Comparison of ENCODE assay signal across 24 mouse cellular contexts in genomic region chr1:126600596-126600995, GRCm38 (mm10).
A peak's percentile ranks its signal among the peaks of the same experiment; 100 is the strongest.
DNase-seq lines count a peak whose midpoint lies in the region; ATAC-seq lines count a peak whose summit lies in the region.
"Had no signal": no experiment of that assay in that cellular context is flagged by ENCODE, and none has a peak within 500 bp of the region (broad histone marks: within the 10 kb centered on the region; RNA-seq: fewer than 3 reads in every experiment).

No protein-coding gene starts in this region.

- peak; percentile 20 for DNase-seq in forebrain, embryonic 10.5 days (ENCODE audit: extremely low spot score, low spot score)
- DNase-seq in forebrain, embryonic 11.5 days (ENCODE audit: low spot score) = no peak
- peak; percentile 39 for DNase-seq in kidney, adult 9 months
- peak; percentile 65 for DNase-seq in embryo, embryonic 10.5 days (ENCODE audit: low spot score)
- DNase-seq in limb, embryonic 11.5 days (ENCODE audit: low spot score) = peak; percentile 32
- no peak for DNase-seq in layer of hippocampus, postnatal 36 days
- no peak for DNase-seq in layer of hippocampus, adult 8-10 months (ENCODE audit: low spot score in 2 of 2)
- DNase-seq: adrenal gland, postnatal 36 days; cerebellum, adult 9-11 months; forebrain, postnatal 0 days; gastrocnemius, postnatal 14 days; heart, adult 18-20 months; heart, postnatal 14 days; kidney, adult 8-10 months; lung, postnatal 10 days; right cerebral cortex, postnatal 4 days; thymus, postnatal 25 days had no signal

- H3K27me3 ChIP-seq in forebrain, embryonic 10.5 days (ENCODE audit: poor library complexity, severe bottlenecking) = peaks cover 20% of the 10 kb centered on the region; the same call in 1 of the 2 replicates
- H3K27me3 ChIP-seq in forebrain, embryonic 11.5 days (ENCODE audit: control insufficient read depth, insufficient read depth, low read length) = no peaks in the 10 kb centered on the region
- no peaks in the 10 kb centered on the region for H3K27me3 ChIP-seq in kidney, embryonic 15.5 days
- no peaks in the 10 kb centered on the region for H3K27me3 ChIP-seq in limb, embryonic 11.5 days (ENCODE audit: control insufficient read depth, insufficient read depth, low read length)
- H3K27me3 ChIP-seq: heart, embryonic 13.5 days; liver, embryonic 15.5 days; midbrain, embryonic 12.5 days had no signal

- WGBS in forebrain, embryonic 10.5 days = 53% methylated on average over 4 of the region's 4 CpGs
- 68% methylated on average over 4 of the region's 4 CpGs for WGBS in forebrain, embryonic 11.5 days
- WGBS in kidney, embryonic 15.5 days = 51% methylated on average over 4 of the region's 4 CpGs
- 28% methylated on average over 4 of the region's 4 CpGs for WGBS in limb, embryonic 11.5 days

- no peak overlapping the region for H3K27ac ChIP-seq in forebrain, embryonic 10.5 days
- H3K27ac ChIP-seq in forebrain, embryonic 11.5 days (ENCODE audit: low read depth, low read length) = no peak overlapping the region
- no peak overlapping the region for H3K27ac ChIP-seq in kidney, embryonic 15.5 days
- H3K27ac ChIP-seq in limb, embryonic 11.5 days (replicated peaks; ENCODE audit: low read depth, low read length) = no peak overlapping the region
- H3K27ac ChIP-seq: heart, embryonic 13.5 days; hindbrain, embryonic 14.5 days; limb, embryonic 12.5 days; liver, embryonic 15.5 days; midbrain, embryonic 12.5 days had no signal

- peaks cover 41% of the 10 kb centered on the region for H3K4me1 ChIP-seq in forebrain, embryonic 10.5 days
- H3K4me1 ChIP-seq in forebrain, embryonic 11.5 days (replicated peaks; ENCODE audit: control insufficient read depth, insufficient read depth, low read length) = no peaks in the 10 kb centered on the region
- H3K4me1 ChIP-seq in kidney, embryonic 15.5 days = peaks cover 21% of the 10 kb centered on the region
- H3K4me1 ChIP-seq in limb, embryonic 11.5 days (ENCODE audit: control insufficient read depth, insufficient read depth, low read length) = peaks cover 22% of the 10 kb centered on the region
- H3K4me1 ChIP-seq: liver, embryonic 15.5 days had no signal

- H3K9me3 ChIP-seq in forebrain, embryonic 10.5 days = no peaks in the 10 kb centered on the region
- H3K9me3 ChIP-seq in forebrain, embryonic 11.5 days (ENCODE audit: control insufficient read depth, low read length) = no peaks in the 10 kb centered on the region
- no peaks in the 10 kb centered on the region for H3K9me3 ChIP-seq in kidney, embryonic 15.5 days (replicated peaks)
- H3K9me3 ChIP-seq in limb, embryonic 11.5 days (ENCODE audit: control insufficient read depth, low read length) = no peaks in the 10 kb centered on the region
- H3K9me3 ChIP-seq: heart, embryonic 13.5 days; limb, embryonic 12.5 days; liver, embryonic 15.5 days; midbrain, embryonic 12.5 days had no signal

- no peak overlapping the region for H3K4me3 ChIP-seq in forebrain, embryonic 10.5 days
- H3K4me3 ChIP-seq in forebrain, embryonic 11.5 days (ENCODE audit: low read depth, low read length) = no peak overlapping the region
- H3K4me3 ChIP-seq in kidney, embryonic 15.5 days (replicated peaks) = no peak overlapping the region
- H3K4me3 ChIP-seq in limb, embryonic 11.5 days (ENCODE audit: low read depth, low read length) = no peak overlapping the region
- H3K4me3 ChIP-seq: heart, embryonic 13.5 days; limb, embryonic 12.5 days; liver, embryonic 15.5 days; midbrain, embryonic 12.5 days had no signal

- no peaks in the 10 kb centered on the region for H3K36me3 ChIP-seq in forebrain, embryonic 10.5 days (replicated peaks)
- no peaks in the 10 kb centered on the region for H3K36me3 ChIP-seq in forebrain, embryonic 11.5 days (ENCODE audit: control insufficient read depth, insufficient read depth, low read length)
- no peaks in the 10 kb centered on the region for H3K36me3 ChIP-seq in kidney, embryonic 15.5 days
- no peaks in the 10 kb centered on the region for H3K36me3 ChIP-seq in limb, embryonic 11.5 days (ENCODE audit: control insufficient read depth, insufficient read depth, low read length)
- H3K36me3 ChIP-seq: heart, embryonic 13.5 days; limb, embryonic 12.5 days; liver, embryonic 15.5 days; midbrain, embryonic 12.5 days had no signal

- no peak overlapping the region for H3K4me2 ChIP-seq in forebrain, embryonic 11.5 days (ENCODE audit: low read depth, low read length, severe bottlenecking)
- H3K4me2 ChIP-seq in kidney, embryonic 15.5 days = no peak overlapping the region
- no peak overlapping the region for H3K4me2 ChIP-seq in limb, embryonic 11.5 days (ENCODE audit: low read depth, severe bottlenecking)
- H3K4me2 ChIP-seq: heart, embryonic 13.5 days; hindbrain, embryonic 14.5 days; limb, embryonic 12.5 days; liver, embryonic 15.5 days; midbrain, embryonic 12.5 days had no signal

- H3K9ac ChIP-seq in forebrain, embryonic 11.5 days (ENCODE audit: low read length) = no peak overlapping the region
- H3K9ac ChIP-seq in kidney, embryonic 15.5 days = no peak overlapping the region
- no peak overlapping the region for H3K9ac ChIP-seq in limb, embryonic 11.5 days (ENCODE audit: low read length)
- H3K9ac ChIP-seq: forebrain, postnatal 0 days; heart, embryonic 13.5 days; hindbrain, embryonic 14.5 days; limb, embryonic 12.5 days; liver, embryonic 15.5 days; midbrain, embryonic 12.5 days had no signal

- ATAC-seq in forebrain, embryonic 11.5 days (replicated peaks; ENCODE audit: low FRiP score) = no peak; the same call in 1 of the 2 replicates
- no peak for ATAC-seq in kidney, embryonic 15.5 days (replicated peaks; ENCODE audit: low FRiP score)
- ATAC-seq in limb, embryonic 11.5 days (ENCODE audit: insufficient number of reproducible peaks, low FRiP score, low TSS enrichment, low read depth) = no peak
- ATAC-seq: CD4-positive, CD25-positive, alpha-beta regulatory T cell, adult 4 months; forebrain, postnatal 0 days had no signal

Comparison
In these comparisons a context has a peak if more than half of its experiments do, and no peak if none do; other contexts are left out.
1. DNase-seq: peak in forebrain, embryonic 10.5 days (single experiment), kidney, adult 9 months (single experiment), embryo, embryonic 10.5 days (single experiment) and limb, embryonic 11.5 days (single experiment); none in forebrain, embryonic 11.5 days (single experiment), layer of hippocampus, postnatal 36 days (0 of 2) and layer of hippocampus, adult 8-10 months (0 of 2).